Mouse (Mus musculus): ENCODE measurements around the gene Ube2l3. TPM values are rescaled to one million over a fixed set of nuclear protein-coding genes. Genes with fewer than 3 reads are reported as not detected.
A peak's percentile ranks its signal among the peaks of the same experiment; 100 is the strongest.

Ube2l3 gene
- total RNA-seq, 2 experiments from 2014 or later = 116 to 120 TPM

DNA sequence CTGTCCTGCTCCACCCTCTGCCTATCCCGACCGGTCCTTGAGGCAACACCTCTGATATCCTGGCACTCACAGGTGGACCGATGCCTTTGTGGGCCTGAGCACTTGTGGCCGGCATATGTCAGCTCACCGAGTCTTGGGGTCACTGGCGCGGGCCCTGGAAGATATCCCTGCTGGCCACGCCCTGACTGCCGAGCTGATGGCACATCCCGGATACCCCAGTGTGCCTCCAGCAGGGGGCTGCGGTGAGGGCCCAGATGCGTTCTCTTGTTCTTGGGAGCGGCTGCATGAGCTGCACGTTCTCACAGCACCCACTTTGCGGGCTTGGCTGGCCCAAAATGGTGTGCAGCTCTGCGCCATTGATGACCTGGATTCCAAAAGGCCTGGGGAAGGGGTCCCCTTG lies 54.4 kb downstream of the Ube2l3 start:
- DNase-seq = peak in 1 of 2 experiments; percentile 19

DNA sequence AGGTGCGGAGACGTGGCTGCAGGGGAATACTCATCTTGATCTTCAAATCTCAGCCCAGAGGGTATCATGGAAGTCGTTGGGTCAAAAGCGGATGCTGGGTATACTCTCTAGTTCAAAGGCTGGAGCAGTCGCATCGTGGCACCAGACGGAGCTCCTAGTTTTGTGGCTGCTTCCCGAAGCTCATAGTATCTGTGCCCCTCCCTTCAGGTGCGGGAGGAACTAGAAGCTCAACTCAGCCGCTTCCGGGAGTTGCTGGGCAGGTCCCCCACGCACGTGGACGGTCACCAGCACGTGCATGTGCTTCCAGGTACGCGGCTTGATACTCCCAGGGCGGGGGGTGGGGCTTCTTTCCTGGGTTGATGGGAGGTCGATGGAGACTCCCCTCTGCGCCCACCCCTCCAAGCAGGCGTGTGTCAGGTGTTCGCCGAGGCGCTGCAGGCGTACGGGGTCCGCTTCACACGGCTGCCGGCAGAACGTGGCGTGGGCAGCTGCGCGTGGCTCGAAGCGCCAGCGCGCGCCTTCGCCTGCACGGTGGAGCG lies 55.0 kb downstream of the Ube2l3 start:
- DNase-seq = no peak

DNA sequence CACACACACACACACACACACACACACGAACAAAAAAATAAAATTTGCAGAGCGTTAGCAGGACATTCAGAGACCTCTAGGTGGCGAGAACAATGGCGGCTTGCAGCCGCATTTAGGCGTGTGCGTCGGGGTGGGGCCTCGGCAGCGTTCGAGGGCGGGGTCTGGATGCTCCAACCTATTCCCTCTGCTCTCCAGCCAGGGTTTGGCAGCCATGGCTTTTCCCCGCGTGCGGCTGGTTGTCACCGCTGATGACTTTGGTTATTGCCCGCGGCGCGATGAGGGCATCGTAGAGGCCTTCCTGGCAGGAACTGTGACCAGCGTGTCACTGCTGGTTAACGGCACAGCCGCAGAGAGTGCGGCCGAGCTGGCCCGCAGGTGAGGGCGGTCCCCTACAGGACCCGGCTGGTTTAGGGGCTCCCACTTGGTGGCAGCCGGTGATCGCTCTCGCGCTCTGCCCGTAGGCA lies 55.6 kb downstream of the Ube2l3 start, which contains the start of gene Ccdc116:
Ccdc116 (minus strand) TSS at position 458 of the 464 bp plus-strand sequence.
- DNase-seq = peak; percentile 79 to 80

DNA sequence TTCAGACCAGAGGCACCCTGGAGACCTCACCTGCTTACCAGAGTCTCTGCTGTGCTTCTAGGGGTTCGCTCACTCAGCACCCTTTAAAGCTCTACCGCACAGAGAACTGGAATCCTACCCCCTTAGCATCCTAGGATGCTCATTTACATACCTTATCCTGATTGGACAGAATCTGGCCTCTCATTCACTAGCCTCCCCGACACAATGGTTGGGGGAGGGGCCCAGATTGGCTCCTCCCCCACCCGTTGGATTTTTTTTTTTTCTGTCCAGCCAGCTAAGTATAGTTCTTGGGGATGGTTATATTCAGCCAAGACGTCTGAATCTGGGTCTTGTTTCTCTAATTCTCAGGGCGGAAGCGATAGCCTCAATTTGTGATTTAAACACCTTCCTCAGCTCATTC lies 58.1 kb downstream of the Ube2l3 start, which contains the start of gene Ydjc:
Ydjc (plus strand) TSS at position 283 of the 400 bp plus-strand sequence.
- DNase-seq = no peak

DNA sequence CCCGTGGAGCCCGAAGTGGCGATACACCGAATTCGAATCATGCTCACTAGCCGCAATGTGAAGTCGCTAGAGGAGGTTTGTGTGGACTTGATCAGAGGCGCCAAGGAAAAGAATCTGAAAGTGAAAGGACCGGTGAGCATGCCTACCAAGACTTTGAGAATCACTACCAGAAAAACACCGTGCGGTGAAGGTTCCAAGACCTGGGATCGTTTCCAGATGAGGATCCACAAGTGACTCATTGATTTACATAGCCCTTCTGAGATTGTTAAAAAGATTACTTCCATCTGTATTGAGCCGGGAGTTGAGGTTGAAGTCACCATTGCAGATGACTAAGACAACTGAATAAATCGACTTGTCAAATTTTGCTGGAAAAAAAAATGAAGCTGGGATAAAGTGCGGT lies 65.1 kb downstream of the Ube2l3 start:
- DNase-seq = no peak

DNA sequence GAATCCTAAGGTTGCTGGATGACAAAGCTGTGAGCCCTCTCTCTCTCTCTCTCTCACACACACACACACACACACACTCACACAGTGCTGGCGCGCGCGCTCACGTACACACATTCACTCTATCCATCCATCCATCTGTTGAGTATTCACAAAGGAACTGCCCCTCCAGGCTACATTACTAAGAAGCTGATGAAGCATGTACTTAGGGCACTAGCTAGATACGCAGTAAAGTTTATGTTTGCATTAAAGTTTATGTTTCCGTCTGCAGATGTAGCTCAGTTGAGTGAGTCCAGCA lies 69.6 kb downstream of the Ube2l3 start:
- no peak for DNase-seq

DNA sequence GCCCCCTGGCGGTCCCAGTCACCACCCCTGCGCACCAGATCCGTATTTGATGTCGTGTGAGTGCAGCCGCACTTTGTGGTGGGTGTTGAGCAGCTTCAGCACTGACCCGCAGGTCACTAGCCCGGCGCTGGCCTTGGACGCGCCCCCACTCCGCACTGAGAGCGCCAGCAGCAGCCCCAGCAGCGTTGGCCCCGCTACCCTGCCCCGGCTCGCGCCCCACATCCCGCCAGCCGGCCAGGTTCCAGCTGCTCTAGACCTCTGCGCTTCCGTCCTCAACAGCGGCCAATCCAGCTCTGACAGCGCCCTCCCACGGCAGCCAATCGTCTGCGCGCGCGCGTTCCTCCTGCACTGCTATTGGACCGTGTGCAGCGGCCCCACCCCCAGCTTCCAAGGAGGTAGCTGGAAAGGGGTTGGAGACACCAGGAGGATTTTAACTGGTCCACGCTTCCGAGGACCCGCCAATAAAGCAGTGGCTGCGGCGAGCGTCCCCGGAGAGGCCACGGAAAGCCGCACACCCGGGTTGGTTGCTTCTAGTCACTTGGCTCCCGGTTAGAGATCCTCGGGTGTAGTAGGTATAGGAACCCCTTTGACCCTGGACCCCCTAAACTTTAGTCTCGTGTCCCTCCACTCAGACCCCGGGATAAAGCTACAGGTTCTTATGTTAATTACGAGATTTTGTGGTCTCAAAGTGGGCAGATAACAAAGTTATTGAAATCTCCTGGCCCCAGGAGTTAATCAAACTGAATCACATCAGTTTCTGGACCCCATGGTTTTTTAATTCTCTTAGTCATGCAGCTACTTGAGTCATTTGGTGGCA lies 70.2 kb downstream of the Ube2l3 start, which contains the start of gene Sdf2l1:
Sdf2l1 (minus strand) TSS at position 295 of the 817 bp plus-strand sequence.
- peak; percentile 97 to 98 for DNase-seq

DNA sequence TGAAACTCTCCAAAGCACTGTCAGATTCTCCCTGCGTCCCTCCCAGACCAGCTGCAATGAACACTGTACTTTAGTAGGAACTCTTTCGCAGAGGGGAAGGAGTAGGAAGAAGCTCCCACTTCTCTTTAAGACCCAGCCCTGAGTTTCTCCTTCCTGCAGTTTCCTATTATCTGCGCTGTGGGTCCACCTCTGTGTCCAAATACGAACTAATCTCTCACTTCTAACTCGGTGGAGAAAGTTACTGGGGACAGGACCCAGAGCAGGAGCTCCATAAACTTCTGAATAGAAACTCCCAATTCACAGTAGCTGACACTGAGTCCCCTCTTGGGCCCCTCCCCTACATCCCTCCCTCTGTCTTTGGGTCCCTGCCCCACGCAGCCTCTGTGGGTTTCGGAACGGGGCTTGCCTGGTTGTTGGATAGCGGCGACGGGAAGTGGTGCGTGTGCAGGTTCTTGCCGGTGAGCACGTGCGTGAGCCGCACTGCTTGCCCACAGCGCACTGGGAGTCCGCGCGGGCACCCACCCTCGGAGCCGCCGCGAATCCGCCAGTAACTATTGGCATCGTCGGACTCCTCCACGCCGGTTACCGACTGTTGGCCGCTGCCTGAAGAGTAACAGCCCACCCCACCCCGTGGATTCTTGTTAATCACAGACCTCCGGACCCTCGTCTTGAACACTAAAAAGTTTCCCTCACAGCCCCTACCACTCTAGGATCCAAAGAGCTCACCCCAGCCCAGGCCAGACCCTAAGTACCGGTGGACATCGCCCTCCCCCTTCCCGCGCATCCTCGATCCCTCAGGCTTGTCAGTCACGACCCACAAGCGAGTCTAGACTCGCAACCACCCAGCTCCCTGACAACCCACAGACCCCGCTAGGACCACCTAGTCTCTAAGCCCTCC lies 71.0 kb downstream of the Ube2l3 start:
- DNase-seq = no peak

DNA sequence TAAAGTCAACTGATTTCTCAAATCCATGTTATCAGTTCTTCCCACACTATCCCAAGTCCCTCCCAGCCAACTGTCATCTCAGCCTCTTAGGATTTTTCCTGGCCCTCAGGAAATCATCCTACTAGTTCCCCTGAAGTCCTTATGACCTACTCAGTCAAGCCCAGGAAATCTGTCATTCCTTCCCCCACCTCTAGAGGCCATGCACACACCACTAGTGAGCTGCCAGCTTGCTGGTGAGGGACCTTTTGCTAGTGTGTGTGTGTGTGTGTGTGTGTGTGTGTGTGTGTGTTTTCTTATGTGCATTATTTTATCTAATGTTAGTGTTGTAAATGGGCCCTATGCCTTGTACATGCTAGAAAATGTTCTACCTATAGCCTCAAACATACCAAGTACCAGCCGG lies 75.2 kb downstream of the Ube2l3 start:
- DNase-seq = peak; percentile 41 to 55

DNA sequence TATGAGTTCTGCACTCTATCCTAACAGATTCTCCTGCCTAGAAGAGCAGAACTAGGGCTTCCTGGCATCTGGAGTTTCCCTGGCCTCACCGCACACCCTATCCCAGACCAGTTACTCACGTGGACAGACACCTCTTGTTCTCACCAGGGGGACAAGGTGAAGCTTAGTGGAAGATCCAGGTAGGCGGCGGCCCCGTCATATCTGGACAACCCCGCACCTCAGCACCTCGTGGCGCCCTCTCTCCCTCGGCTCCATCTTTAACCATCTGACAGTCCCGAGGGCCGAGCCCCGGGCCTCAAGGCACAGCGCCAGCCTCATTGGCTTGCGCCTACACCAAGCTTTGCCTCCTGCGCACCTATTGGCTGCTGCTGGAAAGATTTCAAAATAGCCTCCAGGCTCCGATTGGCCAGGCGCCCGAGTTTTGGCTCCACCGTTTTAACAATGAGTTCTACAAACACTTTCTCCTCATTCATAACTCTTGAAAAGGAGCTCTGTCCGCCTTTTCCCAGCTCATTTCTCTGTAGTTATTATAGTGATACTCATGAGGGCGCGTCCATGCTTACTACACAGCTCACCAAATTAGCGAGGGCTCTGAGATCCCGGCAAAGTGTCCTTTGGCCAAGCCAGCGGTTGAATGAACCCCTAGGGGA lies 77.5 kb downstream of the Ube2l3 start, which contains the start of gene 2610318N02Rik:
2610318N02Rik (minus strand) TSS at position 297 of the 650 bp plus-strand sequence.
- DNase-seq = peak; percentile 54 to 56

DNA sequence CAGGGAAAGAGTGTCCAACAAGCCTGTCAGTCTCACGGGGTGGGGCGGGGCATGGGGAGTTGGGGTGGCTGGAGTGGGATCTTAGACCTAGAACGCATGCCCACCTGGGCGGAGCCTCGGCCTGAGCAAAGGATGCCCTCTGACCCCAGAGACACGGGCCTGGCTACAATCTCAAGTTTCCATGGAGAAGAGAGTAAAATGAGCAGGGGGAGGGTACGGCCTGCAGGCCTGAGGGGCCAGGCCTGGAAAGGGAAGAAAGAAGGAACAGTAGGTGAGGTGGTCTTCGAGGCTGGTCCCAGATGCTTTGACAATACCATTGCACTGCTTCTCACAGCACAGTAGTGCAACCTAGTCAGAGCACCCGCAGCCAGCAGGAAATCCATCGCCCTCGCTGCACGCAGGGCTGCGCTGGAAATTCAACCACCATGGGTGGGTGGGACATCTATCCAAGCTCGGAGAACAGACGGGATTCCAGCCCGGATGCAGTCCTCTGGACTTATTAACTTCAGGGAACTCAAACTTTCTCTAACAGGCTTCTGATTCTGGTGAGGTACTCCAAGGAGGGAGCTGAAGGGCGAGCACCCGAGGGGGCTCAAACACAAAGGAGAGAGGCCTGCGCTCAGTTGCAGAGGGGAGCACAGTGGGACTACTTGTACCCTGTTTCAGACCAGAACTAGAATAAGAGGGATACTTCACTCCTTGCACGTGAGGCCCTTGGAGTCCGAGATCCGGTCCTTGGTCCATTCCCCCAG lies 78.2 kb downstream of the Ube2l3 start:
- no peak for DNase-seq

DNA sequence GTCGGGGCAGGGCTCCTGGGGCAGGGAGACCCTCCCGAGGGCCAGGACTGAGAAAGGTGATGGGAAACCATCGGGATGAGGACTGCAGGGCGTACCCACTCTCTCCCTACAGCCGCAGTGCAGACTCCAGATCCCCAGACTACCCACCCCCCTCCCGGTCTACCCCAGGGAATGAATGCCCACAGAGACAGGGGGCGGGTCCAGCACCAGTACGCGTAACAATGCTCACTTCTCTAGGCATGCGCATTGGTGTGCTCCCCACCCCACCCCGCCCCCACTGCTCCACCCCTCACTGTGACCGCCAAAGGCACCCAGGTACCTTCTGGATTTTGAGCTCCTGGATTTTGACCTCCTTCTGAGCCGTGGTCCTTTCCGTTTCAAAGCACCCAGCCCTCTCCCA lies 80.9 kb downstream of the Ube2l3 start:
- no peak for DNase-seq

DNA sequence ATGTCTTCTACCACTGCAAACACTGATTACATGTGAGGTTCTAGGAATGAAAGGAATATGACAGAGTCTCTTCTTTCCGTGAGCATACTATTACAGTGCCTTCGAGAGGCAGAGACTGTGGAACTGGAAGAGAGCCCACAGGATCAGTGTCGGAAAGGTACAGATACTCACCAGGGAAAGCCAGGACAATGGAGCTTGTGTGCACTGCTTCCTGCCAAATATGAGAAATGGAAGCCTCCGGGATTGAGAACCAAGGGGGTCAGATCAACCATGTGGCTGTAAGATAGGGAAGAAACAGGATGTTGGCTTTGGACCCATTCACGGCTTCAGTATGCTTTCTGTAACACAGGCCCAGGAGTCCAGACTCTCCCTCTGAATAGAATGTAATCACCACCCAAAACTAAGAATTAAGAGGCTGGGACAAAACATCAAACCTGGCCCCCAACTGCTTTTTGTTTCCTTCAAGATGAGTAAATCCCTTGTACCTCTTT lies 85.1 kb downstream of the Ube2l3 start:
- DNase-seq = no peak

DNA sequence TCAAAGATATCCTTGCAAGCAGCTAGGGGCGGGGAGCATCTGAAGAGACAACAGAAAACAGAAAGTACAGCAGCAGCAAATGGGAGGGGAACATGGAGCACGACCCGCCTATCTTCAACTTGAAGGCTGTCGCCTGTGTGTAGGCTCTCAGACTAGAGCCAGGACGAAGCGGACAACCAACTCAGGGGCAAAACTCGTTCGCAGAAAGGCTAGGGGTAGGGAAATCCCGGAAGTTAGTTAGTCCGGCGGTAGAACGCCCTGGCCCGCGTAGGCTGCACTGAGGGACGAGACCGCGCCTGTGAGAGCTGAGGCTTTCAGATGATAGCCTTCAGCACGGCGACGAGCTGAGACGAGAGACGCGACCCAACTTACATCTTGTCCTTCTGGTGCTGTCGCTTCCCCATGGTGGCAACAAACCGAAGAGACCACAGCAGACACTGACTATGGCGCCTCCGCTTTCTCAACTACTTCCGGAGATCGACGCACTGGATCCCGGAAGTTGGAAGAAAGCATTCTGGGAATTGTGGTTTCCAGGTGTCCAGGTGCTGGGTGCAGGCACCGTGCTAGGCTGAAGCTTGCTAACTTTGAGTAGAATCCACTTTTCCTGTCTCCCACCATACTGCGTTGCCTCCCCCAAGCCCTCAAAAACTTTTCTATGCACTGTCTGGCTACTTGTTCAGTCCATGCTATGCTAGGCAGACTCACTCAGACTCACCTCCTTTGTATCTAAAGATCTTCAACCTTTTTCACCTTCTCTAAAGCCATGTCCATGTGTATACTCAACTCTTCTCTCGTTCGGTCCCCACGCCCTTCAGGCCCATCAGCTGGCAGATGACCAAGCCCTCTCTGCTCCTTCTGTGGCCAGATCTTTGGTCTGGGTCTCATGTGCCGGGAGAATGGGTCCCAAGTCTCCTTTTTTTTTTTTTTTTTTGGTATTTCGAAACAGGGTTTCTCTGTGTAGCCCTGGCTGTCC lies 91.4 kb downstream of the Ube2l3 start, which contains the start of gene Ppil2:
Ppil2 (minus strand) TSS at position 487 of the 973 bp plus-strand sequence.
- DNase-seq = peak; percentile 84 to 85

DNA sequence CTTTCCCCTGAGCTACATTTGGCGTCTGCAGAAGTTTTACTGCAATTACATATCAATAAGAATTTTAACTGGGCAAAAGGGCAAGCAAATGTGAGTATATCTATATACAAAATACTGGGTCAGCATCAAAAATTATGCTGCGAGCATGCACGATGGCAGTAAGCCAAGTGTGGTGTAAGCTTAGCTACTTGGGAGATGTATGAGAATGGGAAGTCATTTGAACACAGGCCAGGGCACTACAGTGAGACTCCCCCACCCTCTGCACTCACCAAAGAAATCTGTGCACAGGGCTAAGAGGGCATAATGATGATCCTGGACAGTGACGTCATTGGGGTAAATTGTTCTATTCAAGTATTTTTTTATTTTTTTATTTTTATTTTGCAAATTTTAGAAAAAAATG lies 97.8 kb downstream of the Ube2l3 start:
- no peak for DNase-seq

DNA sequence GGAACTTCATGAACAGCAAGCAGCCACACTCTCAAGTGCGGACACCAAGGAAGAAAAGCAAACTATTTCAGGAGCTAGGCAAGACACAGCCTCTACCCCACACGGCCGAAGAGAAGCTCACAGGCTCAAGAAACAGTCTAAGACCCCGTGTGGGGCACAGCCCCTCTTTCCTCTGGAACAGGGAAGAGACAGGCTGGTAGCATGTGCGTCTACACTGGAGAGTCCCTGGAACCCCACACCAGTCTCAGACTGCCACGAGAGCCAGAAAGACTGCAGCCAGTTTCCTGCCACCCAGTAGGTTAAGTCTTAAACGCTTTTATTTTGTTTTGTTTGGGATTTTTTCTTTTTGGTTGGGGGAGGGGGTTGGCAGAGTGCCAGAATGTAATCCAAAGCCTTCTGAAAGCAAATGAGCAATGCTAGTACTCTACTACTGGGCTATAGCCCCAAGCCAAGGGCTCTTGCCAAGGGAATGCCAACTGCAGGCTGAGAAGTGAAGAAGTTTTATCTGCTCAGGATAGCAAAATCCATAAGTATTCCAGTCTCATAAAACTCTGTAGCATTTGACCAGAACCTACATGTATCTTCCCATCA lies 99.7 kb downstream of the Ube2l3 start:
- DNase-seq = no peak
